Mouse (Mus musculus) lung, postnatal 25 days (tissue): ENCODE measurements at regions not wholly inside any gene's neighbourhood (a gene's known extent, or its start where the extent isn't known, plus 50 kb on each side); places are given as distances from the start of the nearest gene placed in this dataset.
A peak's percentile ranks its signal among the peaks of the same experiment; 100 is the strongest.
"Not testable (repeated sequence)": the region's sequence is repeated elsewhere in the genome, so short reads cannot be mapped to it uniquely, and the experiment has no call there.

ENCODE experiments used
- DNase-seq: peaks from one replicate; pipeline ENCODE4 v3.0.0; 2022; ENCODE audit warnings: low spot score

DNA sequence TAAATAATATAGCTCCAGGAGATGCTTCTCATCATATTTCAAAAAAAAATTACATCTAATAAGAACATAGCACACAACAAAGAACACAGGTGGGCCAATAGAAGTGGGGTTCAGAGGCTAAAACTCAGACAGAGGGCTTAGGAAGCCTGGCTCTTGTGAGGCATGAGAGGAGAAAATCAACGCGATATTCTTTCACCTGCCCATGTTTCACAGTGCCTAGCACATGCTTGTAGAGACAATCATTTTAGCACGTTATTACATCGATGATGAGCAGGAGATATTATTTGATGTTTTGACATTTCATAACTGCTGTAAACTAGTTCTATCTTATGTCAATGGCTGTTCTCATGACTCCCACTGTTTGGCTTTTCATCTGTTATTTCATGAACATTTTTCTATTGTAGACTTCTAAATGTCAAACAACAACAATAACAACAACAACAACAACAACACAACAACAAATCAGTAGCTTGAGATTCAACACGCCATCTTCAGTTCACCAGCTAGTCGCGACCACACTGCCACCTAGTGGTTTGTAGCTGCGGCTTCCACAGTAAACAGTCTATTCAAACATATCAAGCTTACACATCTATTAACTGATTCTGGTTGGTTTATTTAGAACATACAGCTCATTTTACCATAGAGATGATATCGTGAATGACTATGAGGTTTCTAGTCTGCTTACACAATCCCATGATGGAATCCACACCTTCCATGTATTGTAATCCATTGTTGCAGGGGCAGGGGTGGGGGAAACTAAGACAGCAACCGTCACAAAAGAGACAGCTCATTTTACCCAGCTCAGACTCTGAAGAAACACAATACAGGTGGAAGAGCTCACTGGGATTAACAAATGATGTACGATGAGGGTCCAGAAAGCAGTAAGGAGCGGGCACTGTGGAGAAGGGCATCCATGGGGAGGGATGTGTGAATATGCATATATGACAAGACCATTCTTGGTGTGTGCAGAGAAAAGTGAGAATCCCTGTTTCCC is 60.5 kb upstream of the Tmem200a start:
- peak; percentile 10 for DNase-seq

DNA sequence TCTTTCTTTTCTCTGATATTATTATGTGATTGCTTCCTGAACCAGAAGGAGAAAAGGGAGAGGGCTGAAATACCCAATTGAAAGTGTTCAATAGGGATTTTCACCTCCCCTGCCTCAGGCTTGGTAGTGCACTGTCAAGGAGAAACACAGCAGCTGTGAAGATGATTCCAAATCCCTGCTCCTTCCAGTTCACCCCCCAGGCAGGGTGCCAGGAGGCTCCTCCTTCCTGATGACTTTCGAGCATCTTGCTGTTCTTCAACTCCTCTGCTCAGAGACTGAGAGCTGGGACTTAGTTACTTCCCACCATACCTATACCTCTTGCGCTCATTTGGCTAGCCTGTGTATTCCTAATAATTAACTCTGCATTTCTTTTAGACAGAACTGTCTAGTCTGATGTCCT is 73.7 kb upstream of the Tmem200a start:
- no peak for DNase-seq

DNA sequence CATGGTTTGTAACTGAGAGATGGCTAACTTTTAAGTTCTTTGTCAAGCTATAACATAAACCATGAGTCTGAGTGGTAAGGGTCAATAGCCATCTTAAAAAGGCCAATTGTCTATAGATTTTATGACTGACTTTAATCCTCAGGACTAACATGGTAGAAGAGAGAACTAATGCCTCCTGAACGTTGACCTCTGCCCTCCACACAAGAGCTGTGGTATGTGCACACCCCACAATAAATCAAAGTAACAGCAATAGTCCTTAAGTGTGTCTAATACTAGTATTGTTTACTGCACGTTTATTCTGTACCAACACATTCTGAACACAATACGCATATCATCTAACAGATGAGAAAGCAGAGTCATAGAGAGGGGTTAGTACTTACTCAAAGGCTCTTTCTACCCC is 70.7 kb upstream of the Samd3 start:
- DNase-seq = no peak

DNA sequence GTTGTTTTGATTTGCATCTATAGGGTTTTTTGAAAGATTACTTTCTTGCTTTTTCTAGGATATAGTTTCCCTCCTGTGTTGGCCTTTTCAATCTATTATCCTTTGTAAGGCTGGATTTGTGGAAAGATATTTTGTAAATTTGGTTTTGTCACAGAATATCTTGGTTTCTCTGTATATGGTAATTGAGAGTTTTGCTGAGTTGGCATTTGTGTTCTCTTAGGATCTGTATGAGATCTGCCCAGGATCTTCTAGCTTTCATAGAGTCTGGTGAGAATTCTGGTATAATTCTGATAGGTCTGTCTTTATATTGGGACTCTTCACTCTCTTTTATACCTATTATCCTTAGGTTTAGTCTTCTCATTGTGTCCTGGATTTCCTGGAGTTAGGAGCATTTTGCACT is 68.4 kb upstream of the Samd3 start:
- DNase-seq = not testable (repeated sequence)

DNA sequence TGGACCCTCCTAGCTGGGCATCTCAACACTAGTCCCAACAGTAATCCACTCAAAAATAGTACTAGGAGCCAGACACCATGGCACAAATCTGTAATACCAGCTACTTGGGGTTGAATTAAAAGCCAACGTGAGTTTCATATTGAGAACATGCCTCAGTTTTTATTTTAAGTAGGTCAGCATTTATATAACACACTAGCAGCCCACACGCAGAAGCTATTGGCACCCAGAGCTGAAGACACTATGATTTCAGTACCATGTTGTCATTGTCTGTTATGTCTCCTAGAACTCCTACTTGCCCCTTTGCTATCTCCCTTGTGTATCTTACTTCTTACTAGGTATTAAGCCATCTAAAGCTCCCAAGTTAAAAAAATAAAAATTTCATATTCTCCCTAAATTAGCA is 65.0 kb upstream of the Samd3 start:
- no peak for DNase-seq

DNA sequence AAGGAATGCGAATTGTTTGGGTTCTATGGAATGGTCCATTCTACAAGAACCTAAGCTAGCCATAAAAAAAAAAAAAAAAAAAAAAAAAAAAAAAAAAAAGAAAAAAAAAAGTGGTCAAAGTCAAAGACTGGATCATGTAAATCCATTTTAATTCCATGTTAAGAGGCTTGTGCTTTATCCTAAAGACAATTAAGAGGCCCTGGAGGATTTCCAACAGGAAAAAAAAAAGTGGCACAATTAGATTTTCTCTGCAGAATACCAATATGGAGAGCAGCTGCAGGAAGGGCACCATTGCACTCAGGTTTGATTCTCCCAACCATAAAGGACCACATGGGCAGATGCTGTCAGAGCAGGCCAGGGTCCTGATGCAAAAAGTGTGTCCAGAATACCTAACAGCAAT is 51.9 kb upstream of the Samd3 start:
- no peak for DNase-seq

DNA sequence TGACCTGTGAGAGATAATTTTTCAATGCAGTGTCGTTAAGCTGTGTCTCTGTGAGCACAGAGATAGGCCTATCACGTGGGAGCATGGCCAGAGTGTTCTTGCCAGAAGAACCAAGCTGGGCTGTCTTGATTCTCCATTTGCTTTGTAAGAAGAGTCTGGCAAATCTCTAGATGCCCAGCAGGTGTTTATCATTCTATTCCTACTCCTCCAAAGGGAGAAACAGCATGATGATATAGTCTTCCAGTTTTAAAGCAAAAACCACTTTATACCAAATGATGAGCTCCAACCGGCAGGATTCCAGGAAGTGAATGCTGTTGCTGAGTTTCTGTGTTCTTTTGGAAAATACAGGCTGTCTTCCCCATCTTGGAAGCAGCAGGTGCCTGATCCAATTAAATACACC is 51.2 kb upstream of the Samd3 start:
- DNase-seq = no peak
